Mouse (Mus musculus): ENCODE measurements around the gene Olfr1166. TPM values are rescaled to one million over a fixed set of nuclear protein-coding genes. Genes with fewer than 3 reads are reported as not detected.
"Not testable (repeated sequence)": the region's sequence is repeated elsewhere in the genome, so short reads cannot be mapped to it uniquely, and the experiment has no call there.

Gene Olfr1166
- polyA plus RNA-seq (2016; fragmentation: Nextera tagmentation; extraction: Ambion mirVana) = not detected in 2 replicates

GRCm38 (mm10) chr2:88128172-88128571 lies at the start of gene Olfr1166:
Gene Olfr1166, minus strand, starts transcription at chr2:88128272.
- Histone ChIP-seq H3K9me3 (no peaks in the 10 kb centered on the region), H3K4me1 (replicated peaks) (no peaks in the 10 kb centered on the region), H3K4me3 (no peak within 1 kb of the TSS), H3K27ac (no peak within 1 kb of the TSS), H3K27me3 (ENCODE audit: insufficient read depth, poor library complexity, severe bottlenecking) (no peaks in the 10 kb centered on the region), H3K36me3 (no peaks in the 10 kb centered on the region)
- 92% methylated on average over 1 of the region's 1 CpGs for WGBS
- DNase-seq (ENCODE audit: low spot score) = no peak

- not testable (repeated sequence) for H3K36me3 ChIP-seq; H3K27ac ChIP-seq; H3K4me3 ChIP-seq; DNase-seq (ENCODE audit: low spot score); H3K4me1 ChIP-seq (replicated peaks); H3K9me3 ChIP-seq; H3K27me3 ChIP-seq (ENCODE audit: insufficient read depth, poor library complexity, severe bottlenecking)
- 94% methylated on average over 1 of the region's 1 CpGs for WGBS
Observed at GRCm38 (mm10) chr2:88155093-88155492, 27.0 kb upstream of the Olfr1166 start, which contains the start of gene Olfr1167. Gene Olfr1167, minus strand, starts transcription at chr2:88155193.

- no peak for DNase-seq (ENCODE audit: low spot score)
- Histone ChIP-seq H3K27ac (no peak within 1 kb of the TSS), H3K9me3 (no peaks in the 10 kb centered on the region), H3K36me3 (no peaks in the 10 kb centered on the region), H3K27me3 (ENCODE audit: insufficient read depth, poor library complexity, severe bottlenecking) (no peaks in the 10 kb centered on the region), H3K4me3 (no peak within 1 kb of the TSS), H3K4me1 (replicated peaks) (no peaks in the 10 kb centered on the region)
- 85% methylated on average over 4 of the region's 4 CpGs for WGBS
Observed at GRCm38 (mm10) chr2:88093866-88094265, 34.2 kb downstream of the Olfr1166 start, which contains the start of gene Olfr1164. Gene Olfr1164, minus strand, starts transcription at chr2:88093966.

Other genes starting within 250 kb of the Olfr1166 start
- gene Olfr1153, start 233.3 kb downstream of the Olfr1166 start, polyA plus RNA-seq (2016; fragmentation: Nextera tagmentation; extraction: Ambion mirVana) = not detected in 2 replicates
- not detected in 2 replicates for gene Olfr1154, start 223.1 kb downstream of the Olfr1166 start, polyA plus RNA-seq (2016; fragmentation: Nextera tagmentation; extraction: Ambion mirVana)
- gene Olfr1155, start 183.1 kb downstream of the Olfr1166 start, polyA plus RNA-seq (2016; fragmentation: Nextera tagmentation; extraction: Ambion mirVana) = not detected in 2 replicates
- gene Olfr1156, start 175.2 kb downstream of the Olfr1166 start, polyA plus RNA-seq (2016; fragmentation: Nextera tagmentation; extraction: Ambion mirVana) = not detected in 2 replicates
- not detected in 2 replicates for gene Olfr1157, start 160.0 kb downstream of the Olfr1166 start, polyA plus RNA-seq (2016; fragmentation: Nextera tagmentation; extraction: Ambion mirVana)
- gene Olfr74, start 153.6 kb downstream of the Olfr1166 start, polyA plus RNA-seq (2016; fragmentation: Nextera tagmentation; extraction: Ambion mirVana) = not detected in 2 replicates
- not detected in 2 replicates for gene Olfr1158, start 138.2 kb downstream of the Olfr1166 start, polyA plus RNA-seq (2016; fragmentation: Nextera tagmentation; extraction: Ambion mirVana)
- not detected in 2 replicates for gene Olfr1160, start 120.0 kb downstream of the Olfr1166 start, polyA plus RNA-seq (2016; fragmentation: Nextera tagmentation; extraction: Ambion mirVana)
- not detected in 2 replicates for gene Olfr1161, start 105.5 kb downstream of the Olfr1166 start, polyA plus RNA-seq (2016; fragmentation: Nextera tagmentation; extraction: Ambion mirVana)
- not detected in 2 replicates for gene Olfr73, start 90.6 kb downstream of the Olfr1166 start, polyA plus RNA-seq (2016; fragmentation: Nextera tagmentation; extraction: Ambion mirVana)
- gene Olfr1162, start 77.1 kb downstream of the Olfr1166 start, polyA plus RNA-seq (2016; fragmentation: Nextera tagmentation; extraction: Ambion mirVana) = not detected in 2 replicates
- gene Olfr1163, start 56.4 kb downstream of the Olfr1166 start, polyA plus RNA-seq (2016; fragmentation: Nextera tagmentation; extraction: Ambion mirVana) = not detected in 2 replicates
- not detected in 2 replicates for gene Olfr1164, start 34.3 kb downstream of the Olfr1166 start, polyA plus RNA-seq (2016; fragmentation: Nextera tagmentation; extraction: Ambion mirVana)
- gene Olfr1167, start 26.9 kb upstream of the Olfr1166 start, polyA plus RNA-seq (2016; fragmentation: Nextera tagmentation; extraction: Ambion mirVana) = not detected in 2 replicates
- not detected in 2 replicates for gene Olfr1168, start 53.6 kb upstream of the Olfr1166 start, polyA plus RNA-seq (2016; fragmentation: Nextera tagmentation; extraction: Ambion mirVana)
- gene Olfr1170, start 100.1 kb upstream of the Olfr1166 start, polyA plus RNA-seq (2016; fragmentation: Nextera tagmentation; extraction: Ambion mirVana) = not detected in 2 replicates
- not detected in 2 replicates for gene Olfr1173, start 151.6 kb upstream of the Olfr1166 start, polyA plus RNA-seq (2016; fragmentation: Nextera tagmentation; extraction: Ambion mirVana)
- not detected in 2 replicates for gene Olfr1174-ps, start 186.9 kb upstream of the Olfr1166 start, polyA plus RNA-seq (2016; fragmentation: Nextera tagmentation; extraction: Ambion mirVana)
- gene Olfr1175-ps, start 198.9 kb upstream of the Olfr1166 start, polyA plus RNA-seq (2016; fragmentation: Nextera tagmentation; extraction: Ambion mirVana) = not detected in 2 replicates
- gene Olfr1176, start 208.4 kb upstream of the Olfr1166 start, polyA plus RNA-seq (2016; fragmentation: Nextera tagmentation; extraction: Ambion mirVana) = not detected in 2 replicates
- gene Olfr1177-ps, start 218.2 kb upstream of the Olfr1166 start, polyA plus RNA-seq (2016; fragmentation: Nextera tagmentation; extraction: Ambion mirVana) = not detected in 2 replicates

All from hindbrain, embryonic 10.5 days (tissue).